Mouse (Mus musculus): Measurements from ENCODE around the gene Proca1. TPM values are rescaled to one million over a fixed set of nuclear protein-coding genes. Genes with fewer than 3 reads are reported as not detected.

The Proca1 gene
- polyA plus RNA-seq, 1 experiment, result 0.14 TPM

DNA sequence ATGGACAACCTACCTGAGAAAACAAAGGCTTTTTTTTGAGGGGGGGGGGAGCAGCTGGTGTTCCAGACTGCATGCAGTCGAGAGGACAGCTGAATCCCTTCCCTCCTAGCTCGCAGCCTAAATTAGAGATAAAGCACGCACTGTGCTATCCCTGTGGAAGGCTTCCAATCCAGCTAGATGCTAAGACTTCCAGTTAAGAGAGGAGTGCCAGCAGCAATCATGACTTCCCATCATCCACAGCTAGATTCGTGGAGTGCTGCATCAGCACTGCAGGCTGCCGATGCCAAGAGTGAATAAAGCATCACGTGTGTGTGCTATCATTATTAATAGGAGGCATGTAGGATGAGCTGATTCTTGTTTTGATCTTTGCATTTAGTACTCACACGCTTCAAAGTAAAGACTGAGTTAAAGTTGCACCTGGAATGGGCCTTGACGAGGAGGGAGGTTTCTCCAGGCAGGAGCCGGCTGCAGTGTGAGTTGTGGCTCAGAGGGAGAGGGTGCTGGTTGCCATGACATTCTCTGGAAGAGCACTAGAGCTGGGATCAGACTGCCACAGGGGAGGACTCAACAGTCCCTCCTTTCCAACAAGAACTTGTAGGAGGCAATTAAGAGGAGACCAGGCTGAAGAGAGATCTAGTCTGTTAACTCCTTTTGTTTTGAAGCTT, 47.1 kb downstream of the Proca1 start:
- no peak overlapping the region for H3K4me3 ChIP-seq
- H3K4me2 ChIP-seq (ENCODE audit: low read depth), result peak overlapping the region; percentile 31
- peaks cover 88% of the 10 kb centered on the region for H3K79me2 ChIP-seq (ENCODE audit: control insufficient read depth, insufficient read depth)
- TF ChIP-seq TCF3 (IDR thresholded peaks at IDR 0.05; ENCODE audit: insufficient read length, low read depth), result peak; percentile 21
- TF ChIP-seq SRF (IDR thresholded peaks at IDR 0.05; ENCODE audit: control insufficient read depth, insufficient read length, low read depth), result no peak
- TF ChIP-seq MYOG (IDR thresholded peaks at IDR 0.05; ENCODE audit: control insufficient read depth in 1 of 3, insufficient read depth in 1 of 3, insufficient read length in 2 of 3, low read depth in 2 of 3), result peak in 2 of 3 experiments; percentile 67 to 76
- no peak for TF ChIP-seq E2F4 (IDR thresholded peaks at IDR 0.05; ENCODE audit: insufficient read depth)
- TF ChIP-seq MYOD1 (IDR thresholded peaks at IDR 0.05; ENCODE audit: control insufficient read depth in 1 of 3, insufficient read length in 2 of 3, low read depth in 2 of 3), result peak; percentile 31 to 75 (median 43)
- peak; percentile 8 for TF ChIP-seq TCF12 (IDR thresholded peaks at IDR 0.05; ENCODE audit: insufficient read depth, poor library complexity, severe bottlenecking)
- TF ChIP-seq CEBPB (IDR thresholded peaks at IDR 0.05; ENCODE audit: insufficient read depth, poor library complexity, severe bottlenecking), result no peak
- TF ChIP-seq POLR2A (IDR thresholded peaks at IDR 0.05; ENCODE audit: insufficient read length, low read depth), result no peak
- no peak overlapping the region for H3ac ChIP-seq (ENCODE audit: control insufficient read depth, insufficient read length)
- no peaks in the 10 kb centered on the region for H3K36me3 ChIP-seq (ENCODE audit: control insufficient read depth, insufficient read depth)
- H3K27me3 ChIP-seq (ENCODE audit: control insufficient read depth, insufficient read depth, insufficient read length), result no peaks in the 10 kb centered on the region

DNA sequence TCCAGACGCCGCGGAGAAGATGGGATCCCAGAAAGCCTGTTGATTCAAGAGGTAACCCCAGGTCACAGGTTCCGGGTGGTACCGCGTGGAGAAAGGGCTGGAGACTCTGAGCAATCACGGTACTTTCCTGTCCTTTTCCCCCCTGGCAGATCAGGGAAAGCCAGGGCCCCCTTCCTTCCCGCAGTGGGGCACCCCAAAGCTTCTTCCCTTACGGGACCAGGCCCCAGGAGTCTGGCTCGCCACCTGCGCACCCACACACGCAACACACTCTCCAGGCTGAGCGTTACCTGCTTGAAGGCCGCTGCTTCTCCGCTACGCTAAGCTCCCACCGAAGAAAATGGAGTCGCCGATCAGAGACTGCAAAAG, 52.1 kb downstream of the Proca1 start:
- Histone ChIP-seq H3K4me2 (ENCODE audit: low read depth) (peak overlapping the region; percentile 74), H3K36me3 (ENCODE audit: control insufficient read depth, insufficient read depth) (no peaks in the 10 kb centered on the region), H3ac (ENCODE audit: control insufficient read depth, insufficient read length) (peak overlapping the region; percentile 72), H3K79me2 (ENCODE audit: control insufficient read depth, insufficient read depth) (peaks cover 92% of the 10 kb centered on the region), H3K4me3 (peak overlapping the region; percentile 97), H3K27me3 (ENCODE audit: control insufficient read depth, insufficient read depth, insufficient read length) (no peaks in the 10 kb centered on the region)
- TF ChIP-seq USF1 (IDR thresholded peaks at IDR 0.05; ENCODE audit: low read depth), result no peak
- peak in 1 of 3 experiments; percentile 1 for TF ChIP-seq MYOD1 (IDR thresholded peaks at IDR 0.05; ENCODE audit: control insufficient read depth in 1 of 3, insufficient read length in 2 of 3, low read depth in 2 of 3)

DNA sequence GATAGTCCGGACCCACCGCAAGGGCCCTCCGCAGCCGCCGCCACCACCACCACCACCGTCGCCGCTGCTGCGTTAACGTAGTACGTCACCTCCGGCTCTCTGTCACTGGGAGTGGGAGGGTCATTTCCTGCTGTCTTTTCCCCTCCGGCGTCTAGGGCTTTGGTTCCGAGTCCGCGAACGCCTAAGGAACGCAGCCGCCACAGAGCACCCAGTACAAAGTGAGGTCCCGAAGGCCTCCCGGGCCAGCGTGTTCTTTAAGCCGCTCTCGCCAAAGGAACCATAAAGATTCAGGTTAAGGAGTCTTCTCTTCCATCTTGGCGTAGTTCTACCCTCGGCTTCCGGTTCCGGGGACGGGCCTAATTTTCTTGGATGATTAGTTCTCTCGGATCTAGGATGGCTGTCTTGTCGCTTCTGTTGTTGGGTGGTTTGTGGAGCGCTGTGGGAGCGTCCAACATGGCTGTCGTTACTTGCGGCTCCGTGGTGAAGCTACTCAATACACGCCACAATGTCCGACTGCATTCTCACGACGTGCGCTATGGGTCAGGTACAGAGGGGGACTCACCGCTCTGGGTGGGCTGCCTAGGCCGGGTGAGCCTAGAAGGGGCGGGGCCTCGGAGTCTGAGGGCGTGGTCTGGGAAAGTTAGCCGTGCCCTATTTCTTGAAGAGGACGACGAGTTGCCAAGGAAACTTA, 52.6 kb downstream of the Proca1 start, which contains the start of the genes Sdf2 and Supt6:
Gene Sdf2, plus strand, starts transcription at position 120 of the 691 bp plus-strand sequence.
Gene Supt6, minus strand, starts transcription at position 361 of the 691 bp plus-strand sequence.
- Histone ChIP-seq H3K4me3 (peak within 1 kb of the TSS; percentile 97), H3K79me2 (ENCODE audit: control insufficient read depth, insufficient read depth) (peaks cover 90% of the 10 kb centered on the region), H3K27me3 (ENCODE audit: control insufficient read depth, insufficient read depth, insufficient read length) (no peaks in the 10 kb centered on the region), H3ac (ENCODE audit: control insufficient read depth, insufficient read length) (peak within 1 kb of the TSS; percentile 72), H3K4me2 (ENCODE audit: low read depth) (peak within 1 kb of the TSS; percentile 85), H3K36me3 (ENCODE audit: control insufficient read depth, insufficient read depth) (no peaks in the 10 kb centered on the region)
- TF ChIP-seq POLR2A (IDR thresholded peaks at IDR 0.05; ENCODE audit: insufficient read length, low read depth) (peak; percentile 98), MYOD1 (IDR thresholded peaks at IDR 0.05; ENCODE audit: control insufficient read depth in 1 of 3, insufficient read length in 2 of 3, low read depth in 2 of 3) (no peak), POLR2AphosphoS2 (IDR thresholded peaks at IDR 0.05; ENCODE audit: insufficient read length, low read depth) (peak; percentile 97)

DNA sequence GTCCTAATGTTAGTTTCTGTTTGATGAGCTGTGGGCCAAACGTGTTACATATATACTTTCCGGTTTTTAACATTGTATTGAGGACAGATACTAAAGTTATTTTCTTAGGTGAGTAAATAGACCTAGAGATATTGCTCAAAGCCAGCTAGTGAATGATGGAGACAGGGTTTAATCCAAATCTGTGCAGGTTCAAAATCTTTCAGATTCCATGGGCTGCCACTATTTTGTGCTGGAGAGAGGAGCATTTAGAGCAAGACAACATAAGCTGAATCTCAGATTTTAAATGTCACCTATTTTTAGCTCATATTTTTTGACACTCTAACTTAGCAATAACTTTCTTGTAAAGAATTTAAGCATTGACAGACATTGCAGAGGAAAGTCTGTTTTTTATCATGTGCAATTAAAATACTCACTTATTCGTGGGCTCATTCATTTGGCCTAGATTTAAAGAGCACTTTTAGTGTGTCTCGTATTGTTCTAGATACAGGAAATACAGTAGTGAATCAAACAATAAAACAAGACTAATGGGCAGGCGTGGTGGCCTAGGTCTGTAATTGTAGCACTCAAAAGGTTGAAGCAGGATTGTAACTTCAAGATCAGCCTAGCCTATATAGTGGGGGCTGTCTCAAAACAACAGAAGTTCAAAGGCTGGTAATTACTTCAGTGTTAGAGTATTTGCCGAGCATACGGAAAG, 53.3 kb downstream of the Proca1 start:
- Histone ChIP-seq H3K36me3 (ENCODE audit: control insufficient read depth, insufficient read depth) (peaks cover 6% of the 10 kb centered on the region), H3K79me2 (ENCODE audit: control insufficient read depth, insufficient read depth) (peaks cover 84% of the 10 kb centered on the region), H3ac (ENCODE audit: control insufficient read depth, insufficient read length) (peak overlapping the region; percentile 72), H3K4me2 (ENCODE audit: low read depth) (peak overlapping the region; percentile 85), H3K27me3 (ENCODE audit: control insufficient read depth, insufficient read depth, insufficient read length) (no peaks in the 10 kb centered on the region), H3K4me3 (peak overlapping the region; percentile 97)
- TF ChIP-seq MYOD1 (IDR thresholded peaks at IDR 0.05; ENCODE audit: control insufficient read depth in 1 of 3, insufficient read length in 2 of 3, low read depth in 2 of 3) (no peak), POLR2A (IDR thresholded peaks at IDR 0.05; ENCODE audit: insufficient read length, low read depth) (no peak), TCF12 (IDR thresholded peaks at IDR 0.05; ENCODE audit: insufficient read depth, poor library complexity, severe bottlenecking) (no peak)

DNA sequence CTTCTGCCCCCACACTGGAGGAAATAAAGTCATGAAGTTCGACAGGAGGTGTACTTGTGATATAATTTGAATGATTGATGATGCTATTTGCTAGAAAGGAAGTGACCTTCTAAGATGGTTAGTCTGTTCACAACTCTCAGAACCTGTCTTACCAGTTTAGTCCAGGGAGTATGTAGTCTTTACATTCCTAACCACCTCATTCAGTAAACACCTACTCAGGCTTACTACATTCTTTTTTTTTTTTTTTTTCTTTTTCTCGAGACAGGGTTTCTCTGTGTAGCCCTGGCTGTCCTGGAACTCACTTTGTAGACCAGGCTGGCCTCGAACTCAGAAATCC, 53.8 kb downstream of the Proca1 start:
- Histone ChIP-seq H3K4me3 (peak overlapping the region; percentile 97), H3K27me3 (ENCODE audit: control insufficient read depth, insufficient read depth, insufficient read length) (no peaks in the 10 kb centered on the region)
- TF ChIP-seq USF1 (IDR thresholded peaks at IDR 0.05; ENCODE audit: low read depth), result no peak
- TF ChIP-seq SRF (IDR thresholded peaks at IDR 0.05; ENCODE audit: control insufficient read depth, insufficient read length, low read depth), result no peak
- TF ChIP-seq TCF3 (IDR thresholded peaks at IDR 0.05; ENCODE audit: insufficient read length, low read depth), result no peak
- no peak for TF ChIP-seq MAX (IDR thresholded peaks at IDR 0.05; ENCODE audit: low read depth)
- no peak for TF ChIP-seq POLR2AphosphoS2 (IDR thresholded peaks at IDR 0.05; ENCODE audit: insufficient read length, low read depth)
- no peak for TF ChIP-seq CEBPB (IDR thresholded peaks at IDR 0.05; ENCODE audit: insufficient read depth, poor library complexity, severe bottlenecking)
- TF ChIP-seq POLR2A (IDR thresholded peaks at IDR 0.05; ENCODE audit: insufficient read length, low read depth), result no peak
- TF ChIP-seq MYOG (IDR thresholded peaks at IDR 0.05; ENCODE audit: control insufficient read depth in 1 of 3, insufficient read depth in 1 of 3, insufficient read length in 2 of 3, low read depth in 2 of 3), result no peak
- no peak for TF ChIP-seq TCF12 (IDR thresholded peaks at IDR 0.05; ENCODE audit: insufficient read depth, poor library complexity, severe bottlenecking)
- TF ChIP-seq REST (IDR thresholded peaks at IDR 0.05; ENCODE audit: insufficient read depth, insufficient read length), result no peak
- TF ChIP-seq MYOD1 (IDR thresholded peaks at IDR 0.05; ENCODE audit: control insufficient read depth in 1 of 3, insufficient read length in 2 of 3, low read depth in 2 of 3), result no peak
- TF ChIP-seq E2F4 (IDR thresholded peaks at IDR 0.05; ENCODE audit: insufficient read depth), result no peak

More for the DNA sequence above, 53.8 kb downstream of the Proca1 start:
- peaks cover 82% of the 10 kb centered on the region for H3K79me2 ChIP-seq (ENCODE audit: control insufficient read depth, insufficient read depth)
- H3K36me3 ChIP-seq (ENCODE audit: control insufficient read depth, insufficient read depth), result peaks cover 6% of the 10 kb centered on the region
- peak overlapping the region; percentile 85 for H3K4me2 ChIP-seq (ENCODE audit: low read depth)
- no peak overlapping the region for H3ac ChIP-seq (ENCODE audit: control insufficient read depth, insufficient read length)

All from myocyte (in vitro differentiated cells).